Mouse (Mus musculus) ES-Bruce4 (cell line): ENCODE data around the gene Msh5.

Experiments used
- CTCF ChIP-seq: IDR thresholded peaks from one replicate; pipeline ENCODE4 v1.8.1; 2011; ENCODE audit warnings: low read depth, low read length
- EP300 ChIP-seq: IDR thresholded peaks from 2 replicates; pipeline ENCODE4 v1.6.1; 2011; ENCODE audit warnings: low read depth, low read length; ENCODE audit not compliant: insufficient read depth
- POLR2A ChIP-seq: IDR thresholded peaks from one replicate; pipeline ENCODE4 v1.8.1; 2011; ENCODE audit warnings: low read length; ENCODE audit not compliant: insufficient read depth

GRCm38 (mm10) chr17:35090166-35090932 is 43.8 kb upstream of the Msh5 start:
- TF ChIP-seq CTCF (no peak), EP300 (no peak), POLR2A (no peak)
